Mouse (Mus musculus) CH12.LX (cell line): Measurements from ENCODE around the gene Rpia. TPM values are rescaled to one million over a fixed set of nuclear protein-coding genes. Genes with fewer than 3 reads are reported as not detected.

Source experiments
- DNase-seq: peaks from one replicate; pipeline ENCODE4 v3.0.0-alpha.2; 2013; ENCODE audit errors: extremely low read depth
- H3K27ac ChIP-seq: 2 replicates; pipeline ENCODE4 v1.5.1; 2012; ENCODE audit warnings: low read depth, mild to moderate bottlenecking, control low read depth, moderate library complexity; ENCODE audit not compliant: insufficient read depth
- H3K27me3 ChIP-seq: replicated peaks from 2 replicates; pipeline ENCODE3; 2012; ENCODE audit warnings: inconsistent platforms
- H3K36me3 ChIP-seq, 2 experiments: replicated peaks in 1 of 2; 2 replicates each; pipeline versions ENCODE3 to v1.6.1; 2012; ENCODE audit warnings: inconsistent platforms in 1 of 2, low read length in 1 of 2, mild to moderate bottlenecking in 1 of 2, mixed read lengths in 1 of 2, moderate library complexity in 1 of 2; ENCODE audit not compliant: control insufficient read depth in 1 of 2, insufficient read depth in 1 of 2
- H3K4me1 ChIP-seq, 2 experiments: 2 replicates each; pipeline ENCODE4 v1.6.1; 2012; ENCODE audit warnings: inconsistent platforms in 1 of 2, moderate library complexity in 1 of 2; ENCODE audit not compliant: insufficient read depth in 2 of 2, control insufficient read depth in 1 of 2
- H3K4me2 ChIP-seq: 2 replicates; pipeline ENCODE4 v1.6.1; 2012; ENCODE audit warnings: low read depth, mild to moderate bottlenecking, control low read depth; ENCODE audit not compliant: poor library complexity, insufficient read depth, severe bottlenecking
- H3K4me3 ChIP-seq, 3 experiments: fragments of 150-350 bp in 1 of 3; sonication (generic) in 1 of 3; replicated peaks in 1 of 3; 2 replicates each; pipeline versions ENCODE3 to v1.5.1; 2011 to 2012; ENCODE audit warnings: low read depth in 2 of 3, low read length in 2 of 3, mild to moderate bottlenecking in 2 of 3, moderate library complexity in 2 of 3, control low read depth in 1 of 3, improper control_type of control experiment in 1 of 3, inconsistent platforms in 1 of 3, mixed read lengths in 1 of 3; ENCODE audit not compliant: poor library complexity in 1 of 3
- H3K79me2 ChIP-seq: replicated peaks from 2 replicates; pipeline ENCODE4 v1.6.1; 2012; ENCODE audit warnings: mild to moderate bottlenecking, moderate library complexity; ENCODE audit not compliant: control insufficient read depth, poor library complexity, insufficient read depth, severe bottlenecking; ENCODE audit errors: extremely low read depth
- H3K9ac ChIP-seq: 2 replicates; pipeline ENCODE4 v1.6.1; 2012; ENCODE audit warnings: low read depth, mild to moderate bottlenecking, control low read depth, moderate library complexity; ENCODE audit not compliant: insufficient read depth
- H3K9me3 ChIP-seq: replicated peaks from 2 replicates; pipeline ENCODE3; 2012; ENCODE audit warnings: low read length, inconsistent platforms, mixed read lengths
- CHD1 ChIP-seq: IDR thresholded peaks from 2 replicates; pipeline ENCODE4 v1.6.1; 2012; ENCODE audit warnings: low read depth, low read length, improper control_type of control experiment, inconsistent platforms
- CTCF ChIP-seq, 2 experiments: IDR thresholded peaks in 1 of 2; conservative IDR thresholded peaks in 1 of 2; 2 replicates each; pipeline ENCODE4 v1.5.1; 2011 to 2012; ENCODE audit warnings: low read depth in 2 of 2, low read length in 2 of 2, improper control_type of control experiment in 1 of 2, inconsistent platforms in 1 of 2, mild to moderate bottlenecking in 1 of 2, moderate library complexity in 1 of 2
- E2F4 ChIP-seq: IDR thresholded peaks from 2 replicates; pipeline ENCODE4 v1.6.1; 2011; ENCODE audit warnings: low read depth, low read length, improper control_type of control experiment; ENCODE audit not compliant: insufficient replicate concordance
- ELF1 ChIP-seq: IDR thresholded peaks from 2 replicates; pipeline ENCODE4 v1.6.1; 2014; ENCODE audit warnings: low read depth, mild to moderate bottlenecking, inconsistent platforms, low read length, improper control_type of control experiment
- ETS1 ChIP-seq: conservative IDR thresholded peaks from 2 replicates; pipeline ENCODE4 v1.6.1; 2012; ENCODE audit warnings: low read depth, mild to moderate bottlenecking, inconsistent platforms, low read length, improper control_type of control experiment, moderate library complexity
- GABPA ChIP-seq: IDR thresholded peaks from 2 replicates; pipeline ENCODE4 v1.6.1; 2012; ENCODE audit warnings: low read depth, low read length, improper control_type of control experiment, inconsistent platforms; ENCODE audit not compliant: insufficient replicate concordance
- IRF4 ChIP-seq: IDR thresholded peaks from 2 replicates; pipeline ENCODE4 v1.6.1; 2014; ENCODE audit warnings: low read depth, mild to moderate bottlenecking, inconsistent platforms, low read length, improper control_type of control experiment
- JUND ChIP-seq: conservative IDR thresholded peaks from 2 replicates; pipeline ENCODE4 v1.6.1; 2011; ENCODE audit warnings: low read depth, low read length, improper control_type of control experiment
- KAT2A ChIP-seq: IDR thresholded peaks from 2 replicates; pipeline ENCODE4 v1.6.1; 2012; ENCODE audit warnings: low read length, improper control_type of control experiment, inconsistent platforms; ENCODE audit not compliant: insufficient replicate concordance
- MAFK ChIP-seq: IDR thresholded peaks from 2 replicates; pipeline ENCODE4 v1.6.1; 2011; ENCODE audit warnings: low read length, improper control_type of control experiment; ENCODE audit not compliant: insufficient replicate concordance
- MAX ChIP-seq: IDR thresholded peaks from 2 replicates; pipeline ENCODE4 v1.6.1; 2011; ENCODE audit warnings: low read length, improper control_type of control experiment
- MEF2A ChIP-seq: IDR thresholded peaks from 2 replicates; pipeline ENCODE4 v1.6.1; 2014; ENCODE audit warnings: low read depth, mild to moderate bottlenecking, inconsistent platforms, low read length, improper control_type of control experiment, borderline replicate concordance
- MYC ChIP-seq: IDR thresholded peaks from 2 replicates; pipeline ENCODE4 v1.6.1; 2011; ENCODE audit warnings: low read depth, mild to moderate bottlenecking, improper control_type of control experiment, low read length
- POLR2A ChIP-seq: IDR thresholded peaks from 2 replicates; pipeline ENCODE4 v1.6.1; 2011; ENCODE audit warnings: low read depth, mild to moderate bottlenecking, improper control_type of control experiment, low read length
- RCOR1 ChIP-seq: conservative IDR thresholded peaks from 2 replicates; pipeline ENCODE4 v1.6.1; 2012; ENCODE audit warnings: low read depth, mild to moderate bottlenecking, inconsistent platforms, low read length, improper control_type of control experiment
- SIN3A ChIP-seq: IDR thresholded peaks from 2 replicates; pipeline ENCODE4 v1.6.1; 2012; ENCODE audit warnings: low read length, improper control_type of control experiment, inconsistent platforms
- TBP ChIP-seq: conservative IDR thresholded peaks from 2 replicates; pipeline ENCODE4 v1.6.1; 2011; ENCODE audit warnings: low read depth, low read length, improper control_type of control experiment
- UBTF ChIP-seq: IDR thresholded peaks from 2 replicates; pipeline ENCODE4 v1.6.1; 2012; ENCODE audit warnings: low read depth, mild to moderate bottlenecking, inconsistent platforms, low read length, improper control_type of control experiment, moderate library complexity
- USF1 ChIP-seq: IDR thresholded peaks from 2 replicates; pipeline ENCODE4 v1.6.1; 2014; ENCODE audit warnings: low read depth, mild to moderate bottlenecking, inconsistent platforms, low read length, improper control_type of control experiment
- USF2 ChIP-seq: conservative IDR thresholded peaks from 2 replicates; pipeline ENCODE4 v1.6.1; 2011; ENCODE audit warnings: low read depth, low read length, improper control_type of control experiment
- ZKSCAN1 ChIP-seq: IDR thresholded peaks from 2 replicates; pipeline ENCODE4 v1.6.1; 2012; ENCODE audit warnings: low read depth, inconsistent platforms, low read length, improper control_type of control experiment, borderline replicate concordance
- dilution Hi-C: fragments of 300-500 bp; cut with MboI; formaldehyde crosslinking; loops from 2 replicates; pipeline ENCODE4 v1.14.3; 2020; ENCODE audit warnings: low sequenced_read_pairs; ENCODE audit not compliant: extremely low pct_unique_long_range_greater_than_20kb, extremely low pct_ligation_motif_present
- in situ Hi-C: fragments of 300-500 bp; cut with MboI; formaldehyde crosslinking; loops from 3 replicates; pipeline ENCODE4 v1.14.3; 2019; ENCODE audit warnings: low sequenced_read_pairs, low pct_ligation_motif_present, low pct_unique_long_range_greater_than_20kb, mixed read lengths
- polyA plus RNA-seq: library from polyadenylated mRNA; unstranded; fragments of >175 nt; gene quantifications from 2 replicates; pipeline ENCODE4 v1.2.1, GENCODE M21; 2012; ENCODE audit warnings: low read depth; ENCODE audit not compliant: insufficient read length
- total RNA-seq, 2 experiments: library from RNA; depleted of rRNA; stranded (reverse); fragments of 300-350 nt in 1 of 2; fragments of >200 nt in 1 of 2; gene quantifications; 2 replicates each; pipeline ENCODE4 v1.2.3; 2012 to 2014

Rpia gene
- total and polyA plus RNA-seq, 3 experiments = 55.7 to 65.1 (median 57.8) TPM

- TF ChIP-seq USF1 (no peak), MEF2A (no peak), E2F4 (no peak), TBP (no peak), ELF1 (no peak), JUND (no peak), UBTF (no peak), MAFK (no peak), MAX (no peak), CTCF (conservative IDR thresholded peaks at IDR 0.05 in 1 of 2, IDR thresholded peaks at IDR 0.05 in 1 of 2; ENCODE audit: low read depth in 2 of 2, low read length in 2 of 2) (no peak), GABPA (no peak), MYC (no peak), RCOR1 (no peak), SIN3A (no peak), KAT2A (no peak)
- Histone ChIP-seq H3K27ac (no peak overlapping the region), H3K27me3 (no peaks in the 10 kb centered on the region), H3K9ac (no peak overlapping the region), H3K9me3 (no peaks in the 10 kb centered on the region), H3K36me3 (peaks cover 19 to 69% of the 10 kb centered on the region in 2 experiments), H3K4me2 (no peak overlapping the region), H3K79me2 (peaks cover 5% of the 10 kb centered on the region), H3K4me3 (no peak overlapping the region), H3K4me1 (peaks cover 0 to 23% of the 10 kb centered on the region in 2 experiments; a peak in 2 of 4 replicates)
- in situ Hi-C loops = no loop called here
- no peak for DNase-seq
- dilution Hi-C loops = no loop called here
Measured at GRCm38 (mm10) chr6:70781336-70781735, 10.7 kb downstream of the Rpia start.

GRCm38 (mm10) chr6:70774372-70774771 lies 17.7 kb downstream of the Rpia start:
- no peak for TF ChIP-seq TBP
- TF ChIP-seq UBTF = no peak
- TF ChIP-seq GABPA = no peak
- no peak for TF ChIP-seq MYC
- TF ChIP-seq USF2 = no peak
- no peak for TF ChIP-seq CTCF (conservative IDR thresholded peaks at IDR 0.05 in 1 of 2, IDR thresholded peaks at IDR 0.05 in 1 of 2; ENCODE audit: low read depth in 2 of 2, low read length in 2 of 2)
- TF ChIP-seq POLR2A = no peak
- no peak for TF ChIP-seq ETS1
- no peak for TF ChIP-seq JUND
- no peak for TF ChIP-seq CHD1
- no peak for TF ChIP-seq ZKSCAN1
- no peak for TF ChIP-seq IRF4
- no peaks in the 10 kb centered on the region for H3K27me3 ChIP-seq
- H3K4me1 ChIP-seq = peaks cover 0 to 28% of the 10 kb centered on the region in 2 experiments; a peak in 2 of 4 replicates
- H3K4me3 ChIP-seq = no peak overlapping the region
- H3K79me2 ChIP-seq = no peaks in the 10 kb centered on the region
- H3K4me2 ChIP-seq = no peak overlapping the region
- H3K36me3 ChIP-seq = peaks cover 44 to 80% of the 10 kb centered on the region in 2 experiments
- H3K27ac ChIP-seq = no peak overlapping the region
- no peak overlapping the region for H3K9ac ChIP-seq
- in situ Hi-C loops (loop anchor here (25.0 kb wide), 1 partner anchor 1887 kb away; no protein-coding TSS in a partner anchor), dilution Hi-C loops (no loop called here)
- no peaks in the 10 kb centered on the region for H3K9me3 ChIP-seq
- DNase-seq = no peak
